Mouse (Mus musculus): ENCODE measurements around the gene Ddx21.
A peak's percentile ranks its signal among the peaks of the same experiment; 100 is the strongest.
"Not testable (repeated sequence)": the region's sequence is repeated elsewhere in the genome, so short reads cannot be mapped to it uniquely, and the experiment has no call there.

The Ddx21 gene

DNA sequence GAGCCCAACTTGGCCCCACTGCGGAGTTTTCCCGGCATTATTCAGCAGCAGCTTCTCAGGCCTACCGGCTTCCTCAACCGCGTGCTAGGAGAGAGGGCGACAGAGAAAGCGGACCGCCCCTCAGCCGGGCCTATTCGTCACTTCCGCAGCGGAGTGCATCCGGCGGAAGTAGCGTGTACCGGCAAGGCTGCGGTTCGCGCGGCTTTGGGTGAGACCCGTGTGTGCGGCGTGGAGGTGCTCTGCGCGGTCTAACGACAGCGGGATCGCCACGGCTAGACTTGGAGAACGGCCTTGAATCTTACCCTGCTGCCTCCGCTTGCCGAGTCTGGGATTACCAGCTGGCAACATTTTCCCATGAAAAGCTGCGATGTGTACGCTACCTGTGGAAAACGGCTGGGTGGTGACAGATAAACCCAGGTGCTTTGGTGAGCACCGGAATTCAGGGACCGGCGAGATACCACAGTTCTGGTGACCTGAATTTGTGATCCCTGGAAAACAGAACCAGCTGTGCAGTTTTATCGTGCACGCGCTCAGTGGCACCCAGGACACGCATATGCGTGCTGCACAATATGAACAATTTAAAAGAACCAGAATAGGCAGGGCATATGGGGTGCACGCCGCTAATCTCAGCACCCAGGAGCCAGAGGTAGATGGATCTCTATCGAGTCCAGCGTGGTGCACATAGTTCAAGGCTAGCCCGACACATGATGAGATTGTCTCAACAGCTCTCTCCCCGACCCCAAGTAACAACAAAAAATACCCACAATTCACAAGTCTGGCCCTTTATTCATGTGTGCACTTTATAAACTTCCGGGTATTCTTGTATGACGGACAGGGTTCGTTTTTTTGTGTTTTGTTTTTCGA is at the start of gene Ddx21:
Gene Ddx21, minus strand, starts transcription at position 105 of the 864 bp plus-strand sequence.
- peak; percentile 64 to 86 for DNase-seq (ENCODE audit: low read depth in 1 of 2, low spot score in 2 of 2)

DNA sequence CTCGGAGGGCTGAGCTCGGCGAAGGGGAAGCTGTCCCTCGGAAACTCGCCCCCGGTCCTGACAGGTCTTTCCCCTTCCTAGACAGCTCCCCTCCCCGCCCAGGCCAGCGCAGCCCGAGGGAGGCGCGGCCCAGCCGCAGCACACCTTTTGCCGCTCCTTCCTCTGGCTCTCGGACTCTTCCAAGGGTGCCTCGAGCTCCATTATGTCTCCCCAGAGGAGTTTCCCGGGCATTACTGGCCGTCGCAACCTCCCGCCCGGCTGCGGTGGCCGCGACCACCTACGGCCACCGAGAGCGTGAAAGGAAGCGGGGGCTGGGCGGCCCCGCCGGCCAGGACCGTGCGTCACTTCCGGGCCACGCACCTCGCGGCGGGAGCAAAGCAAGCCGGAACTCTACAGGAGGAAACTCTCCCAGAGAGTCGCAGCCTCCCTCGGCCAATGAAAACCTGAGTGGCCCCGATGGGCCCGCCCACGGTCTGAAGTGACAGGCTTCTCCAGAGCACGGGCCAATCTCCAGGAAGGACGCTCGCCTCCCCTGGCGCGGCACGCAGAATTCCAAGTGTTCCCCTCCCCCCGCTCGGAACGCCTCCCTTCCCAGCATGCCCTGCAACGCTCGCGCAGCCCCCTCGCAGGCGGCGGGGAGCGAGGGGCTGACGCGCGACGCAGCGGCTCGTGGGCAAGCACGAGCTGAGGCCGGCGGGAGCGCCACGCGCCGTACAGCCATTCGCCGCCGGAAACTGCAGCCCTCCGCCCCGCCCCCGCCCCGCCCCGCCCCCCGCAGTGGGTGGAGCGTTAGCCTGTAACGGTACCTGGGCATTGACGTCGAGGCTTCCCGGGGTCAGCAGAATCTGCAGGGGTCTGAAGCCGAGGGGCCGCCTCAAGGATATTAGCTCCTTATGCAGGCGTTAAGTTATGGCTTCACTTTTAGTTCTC is 49.1 kb upstream of the Ddx21 start, which contains the start of gene Ddx50:
Gene Ddx50, minus strand, starts transcription at position 338 of the 930 bp plus-strand sequence.
- DNase-seq (ENCODE audit: low read depth in 1 of 2, low spot score in 2 of 2), result peak; percentile 93 to 94

GRCm38 (mm10) chr10:62650358-62650782 is 48.3 kb upstream of the Ddx21 start:
- no peak for DNase-seq (ENCODE audit: low read depth in 1 of 2, low spot score in 2 of 2)

GRCm38 (mm10) chr10:62604161-62604560 is 2.1 kb upstream of the Ddx21 start:
- DNase-seq (ENCODE audit: low read depth in 1 of 2, low spot score in 2 of 2), result no peak

DNA sequence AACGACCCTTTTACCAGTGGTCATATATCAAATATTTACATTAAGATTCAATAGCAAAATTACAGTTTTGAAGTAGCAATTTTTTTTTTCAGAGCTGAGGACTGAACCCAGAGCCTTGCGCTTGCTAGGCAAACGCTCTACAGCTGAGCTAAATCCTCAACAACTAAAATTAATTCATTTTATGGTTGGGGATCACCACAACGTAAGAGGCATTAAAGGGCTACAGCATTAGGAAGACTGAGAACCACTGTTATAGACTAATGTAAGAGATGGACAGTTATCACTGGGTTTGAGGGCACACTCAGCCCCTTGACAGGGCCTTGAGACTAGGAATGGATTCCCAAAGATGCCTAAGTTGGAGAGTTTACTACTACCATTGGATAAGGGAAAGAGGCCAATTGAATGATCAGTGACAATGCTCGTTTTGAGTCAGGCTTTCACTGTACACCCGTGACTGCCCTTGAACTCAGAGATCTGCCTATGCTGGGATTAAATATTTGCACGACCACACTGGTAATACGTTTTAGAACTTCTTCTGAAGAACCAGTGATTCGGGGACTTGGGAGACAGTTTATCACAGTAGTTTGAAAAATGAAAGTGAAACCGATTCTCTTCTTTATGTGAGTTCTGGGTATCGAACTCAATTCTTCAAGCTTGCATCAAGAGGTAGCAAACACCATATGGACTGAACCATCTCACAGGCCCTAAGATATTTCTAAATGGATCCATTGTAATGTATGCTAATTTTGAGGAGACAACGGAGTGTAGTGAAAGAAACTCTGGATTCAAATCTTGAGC is 1.4 kb upstream of the Ddx21 start:
- DNase-seq (ENCODE audit: low read depth in 1 of 2, low spot score in 2 of 2), result no peak

DNA sequence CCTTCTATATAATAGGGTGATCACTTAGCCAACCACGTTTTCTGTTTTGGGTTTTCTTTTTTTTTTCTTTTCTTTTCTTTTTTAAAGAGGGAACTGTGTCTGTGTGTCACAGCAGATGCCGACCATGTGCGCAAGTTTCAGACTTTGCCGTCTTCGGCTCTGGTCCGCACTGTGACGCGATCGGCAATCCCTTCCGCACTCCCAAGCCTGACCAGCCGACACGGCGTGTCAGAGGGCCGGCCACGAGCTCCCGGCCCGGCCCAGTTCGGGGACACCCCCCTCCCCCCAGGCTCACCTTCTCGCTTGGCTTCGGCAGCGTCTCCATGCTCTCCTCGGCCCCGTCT is 276 bp downstream of the Ddx21 start:
- DNase-seq (ENCODE audit: low read depth in 1 of 2, low spot score in 2 of 2), result no peak

- DNase-seq (ENCODE audit: low read depth in 1 of 2, low spot score in 2 of 2), result no peak
These were observed 859 bp downstream of the Ddx21 start for GRCm38 (mm10) chr10:62601053-62601791.

- DNase-seq (ENCODE audit: low read depth in 1 of 2, low spot score in 2 of 2), result no peak
These were observed 2.0 kb downstream of the Ddx21 start for GRCm38 (mm10) chr10:62600056-62600455.

DNA sequence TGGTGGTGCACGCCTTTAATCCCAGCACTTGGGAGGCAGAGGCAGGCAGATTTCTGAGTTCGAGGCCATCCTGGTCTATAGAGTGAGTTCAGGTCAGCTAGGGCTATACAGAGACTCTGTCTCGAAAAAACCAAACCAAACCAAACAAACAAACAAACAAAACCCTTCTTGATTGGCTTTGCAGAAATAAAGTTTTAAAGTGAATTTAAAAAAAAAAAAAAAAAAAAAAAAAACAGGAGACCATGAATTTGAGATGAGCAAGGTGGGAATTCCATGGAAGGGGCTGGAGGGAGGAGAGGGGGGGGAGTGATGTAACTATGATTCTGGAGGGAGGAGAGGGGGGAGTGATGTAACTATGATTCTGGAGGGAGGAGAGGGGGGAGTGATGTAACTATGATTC is 2.8 kb downstream of the Ddx21 start:
- not testable (repeated sequence) for DNase-seq (ENCODE audit: low read depth in 1 of 2, low spot score in 2 of 2)

GRCm38 (mm10) chr10:62592496-62592895 is 9.6 kb downstream of the Ddx21 start:
- no peak for DNase-seq (ENCODE audit: low read depth in 1 of 2, low spot score in 2 of 2)

GRCm38 (mm10) chr10:62590200-62590599 is 11.9 kb downstream of the Ddx21 start:
- DNase-seq (ENCODE audit: low read depth in 1 of 2, low spot score in 2 of 2), result peak; percentile 59 to 76

- DNase-seq (ENCODE audit: low read depth in 1 of 2, low spot score in 2 of 2), result no peak
These were observed 13.5 kb downstream of the Ddx21 start for GRCm38 (mm10) chr10:62588616-62589015.

- DNase-seq (ENCODE audit: low read depth in 1 of 2, low spot score in 2 of 2), result no peak
These were observed 18.8 kb downstream of the Ddx21 start for GRCm38 (mm10) chr10:62583245-62583644.

DNA sequence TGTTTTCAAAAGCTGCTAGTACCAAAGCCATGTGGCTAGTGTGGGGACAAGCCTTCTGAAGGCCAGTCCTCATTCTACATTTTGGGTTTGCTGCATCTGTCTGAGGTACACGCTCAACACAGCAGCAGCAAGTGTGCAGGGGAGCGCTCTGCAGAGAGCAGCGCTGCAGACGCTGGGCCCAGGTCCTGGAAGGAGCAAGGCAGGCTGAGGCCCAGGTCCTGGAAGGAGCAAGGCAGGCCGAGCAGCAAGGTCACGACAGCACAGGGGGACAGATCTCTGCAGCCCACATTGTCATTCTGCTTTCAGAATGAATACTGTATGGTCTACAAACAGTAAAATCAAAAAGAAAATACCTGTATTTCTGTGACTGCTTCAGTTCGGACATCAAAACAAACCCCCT is 19.4 kb downstream of the Ddx21 start:
- no peak for DNase-seq (ENCODE audit: low read depth in 1 of 2, low spot score in 2 of 2)

DNA sequence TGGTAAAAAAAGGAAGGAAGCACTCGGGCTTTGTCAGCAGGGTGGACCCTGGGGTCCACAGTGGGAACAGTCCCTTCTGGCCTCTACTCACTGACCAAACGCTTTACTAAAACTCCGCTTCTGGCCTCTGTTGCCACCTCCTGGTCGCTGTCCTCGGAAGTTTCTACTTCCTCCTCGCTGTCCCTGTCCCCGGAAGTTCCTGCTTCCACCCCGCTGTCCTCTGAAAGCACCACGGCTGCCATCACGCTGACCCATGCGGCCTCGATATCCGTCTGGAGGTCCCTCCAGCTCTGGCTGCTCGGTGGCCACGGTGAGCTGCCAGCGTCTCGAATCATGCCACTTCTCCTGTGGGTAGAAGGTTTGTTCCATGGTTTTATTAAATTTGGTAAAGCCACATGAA is 19.8 kb downstream of the Ddx21 start:
- no peak for DNase-seq (ENCODE audit: low read depth in 1 of 2, low spot score in 2 of 2)

- DNase-seq (ENCODE audit: low read depth in 1 of 2, low spot score in 2 of 2), result not testable (repeated sequence)
These were observed 23.0 kb downstream of the Ddx21 start for GRCm38 (mm10) chr10:62579129-62579528.

DNA sequence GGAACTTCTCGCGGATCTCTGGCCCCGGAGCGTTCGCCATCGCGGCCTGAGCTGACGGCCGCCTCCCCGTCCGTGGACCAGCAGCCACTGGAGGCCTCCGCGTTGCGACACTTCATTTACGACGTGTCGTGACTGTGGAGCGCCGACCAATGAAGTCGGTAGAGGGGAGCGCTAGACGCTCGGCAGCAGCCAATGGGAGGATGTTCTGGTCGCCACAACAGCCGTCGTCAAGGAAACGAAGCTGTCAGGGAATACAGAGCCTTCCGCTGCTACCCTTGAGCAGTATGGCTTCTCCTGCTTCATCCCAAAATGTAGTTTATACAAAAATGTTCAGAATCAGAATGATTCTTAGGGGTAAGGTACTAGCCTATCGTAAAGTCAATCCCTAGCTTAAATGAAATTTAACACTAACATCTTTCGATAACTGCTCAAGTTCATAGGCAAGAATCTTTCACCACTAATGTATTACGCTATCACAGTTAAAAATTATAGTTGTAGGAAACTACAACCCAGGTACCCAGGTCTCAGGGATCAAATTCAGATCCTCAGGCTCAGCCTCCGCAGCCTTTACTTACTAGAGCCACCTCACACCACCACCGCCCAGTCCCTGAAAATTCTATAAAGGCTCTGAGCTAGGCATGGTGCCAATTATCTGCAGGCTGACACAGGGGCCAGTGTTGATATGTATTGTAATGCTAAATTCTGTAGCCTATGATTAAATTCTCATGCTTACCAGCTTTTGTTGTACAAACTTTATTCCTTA is 23.6 kb downstream of the Ddx21 start, which contains the start of gene Kif1bp:
Gene Kif1bp, minus strand, starts transcription at position 120 of the 763 bp plus-strand sequence.
- DNase-seq (ENCODE audit: low read depth in 1 of 2, low spot score in 2 of 2), result peak; percentile 90

GRCm38 (mm10) chr10:62577673-62578337 is 24.3 kb downstream of the Ddx21 start:
- DNase-seq (ENCODE audit: low read depth in 1 of 2, low spot score in 2 of 2), result no peak

GRCm38 (mm10) chr10:62575001-62575400 is 27.1 kb downstream of the Ddx21 start:
- DNase-seq (ENCODE audit: low read depth in 1 of 2, low spot score in 2 of 2), result no peak
